ENCODE assay signal across 25 mouse cellular contexts in the genomic region with DNA sequence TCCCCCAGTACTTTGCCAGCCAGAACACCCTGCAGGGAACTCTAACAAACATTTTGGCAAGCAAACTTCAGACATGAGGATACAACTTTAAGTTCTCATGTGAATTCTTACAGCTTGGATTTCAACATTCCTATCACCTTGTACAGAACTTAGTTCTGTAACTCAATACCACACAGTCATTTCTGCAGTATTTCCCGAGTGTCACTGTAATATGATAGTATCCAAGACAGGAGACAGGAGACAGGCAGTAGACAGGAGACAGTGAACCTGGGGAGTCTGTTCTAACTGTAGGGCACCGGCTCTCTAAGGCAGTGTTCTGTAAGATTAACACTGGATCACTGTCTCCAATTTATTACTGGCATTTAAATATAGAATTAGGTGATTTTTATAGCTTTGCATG. TPM values are rescaled to one million over a fixed set of nuclear protein-coding genes. Genes with fewer than 3 reads are reported as not detected.
A peak's percentile ranks its signal among the peaks of the same experiment; 100 is the strongest.
DNase-seq lines count a peak whose midpoint lies in the region; ATAC-seq and TF ChIP-seq lines count a peak whose summit lies in the region.
"Had no signal": no experiment of that assay in that cellular context is flagged by ENCODE, and none has a peak within 500 bp of the region (broad histone marks: within the 10 kb centered on the region; RNA-seq: fewer than 3 reads in every experiment).

No protein-coding gene starts in this region.

- H3K27me3 ChIP-seq in heart, embryonic 15.5 days, result no peaks in the 10 kb centered on the region
- H3K27me3 ChIP-seq in limb, embryonic 12.5 days, result no peaks in the 10 kb centered on the region
- no peaks in the 10 kb centered on the region for H3K27me3 ChIP-seq in limb, embryonic 10.5 days (ENCODE audit: low read depth, poor library complexity, severe bottlenecking)
- no peaks in the 10 kb centered on the region for H3K27me3 ChIP-seq in limb, embryonic 14.5 days (ENCODE audit: control insufficient read depth, insufficient read depth, low read length)
- H3K27me3 ChIP-seq: embryonic facial prominence, embryonic 13.5 days; hindbrain, embryonic 13.5 days; limb, embryonic 15.5 days had no signal

- H3K4me2 ChIP-seq in heart, embryonic 15.5 days, result no peak overlapping the region
- no peak overlapping the region for H3K4me2 ChIP-seq in limb, embryonic 12.5 days
- no peak overlapping the region for H3K4me2 ChIP-seq in limb, embryonic 14.5 days (replicated peaks; ENCODE audit: low read depth, low read length, severe bottlenecking)
- H3K4me2 ChIP-seq: embryonic facial prominence, embryonic 13.5 days; heart, embryonic 11.5 days; hindbrain, embryonic 13.5 days; limb, embryonic 15.5 days; lung, embryonic 14.5 days had no signal

- no peak for DNase-seq in gastrocnemius, adult 2 months
- DNase-seq in gastrocnemius, adult 8-10 months (ENCODE audit: low spot score in 2 of 2), result no peak
- DNase-seq in heart, postnatal 4 days, result no peak
- DNase-seq in limb, embryonic 10.5 days (ENCODE audit: low spot score), result no peak
- DNase-seq in limb, embryonic 14.5 days (ENCODE audit: low spot score), result no peak
- DNase-seq in cerebellum, adult 8-10 months, result no peak
- DNase-seq: adrenal gland, postnatal 36 days; cerebellum, adult 9-11 months; gastrocnemius, postnatal 14 days; kidney, adult 11 months; kidney, postnatal 36 days; lung, postnatal 4 days; right cerebral cortex, postnatal 4 days; thymus, postnatal 14 days had no signal

- H3K9ac ChIP-seq in heart, embryonic 15.5 days, result no peak overlapping the region
- H3K9ac ChIP-seq in limb, embryonic 12.5 days (replicated peaks), result no peak overlapping the region
- H3K9ac ChIP-seq in limb, embryonic 14.5 days (ENCODE audit: low read depth, low read length, severe bottlenecking), result no peak overlapping the region
- H3K9ac ChIP-seq: embryonic facial prominence, embryonic 13.5 days; hindbrain, embryonic 13.5 days; limb, embryonic 15.5 days; liver, embryonic 14.5 days; lung, embryonic 14.5 days had no signal

- WGBS in heart, embryonic 15.5 days, result 43% methylated on average over 2 of the region's 2 CpGs
- 32% methylated on average over 2 of the region's 2 CpGs for WGBS in limb, embryonic 12.5 days
- WGBS in limb, embryonic 10.5 days, result 56% methylated on average over 2 of the region's 2 CpGs
- 32% methylated on average over 2 of the region's 2 CpGs for WGBS in limb, embryonic 14.5 days

- H3K36me3 ChIP-seq in heart, embryonic 15.5 days, result peaks cover 16% of the 10 kb centered on the region
- peaks cover 31% of the 10 kb centered on the region for H3K36me3 ChIP-seq in limb, embryonic 12.5 days
- H3K36me3 ChIP-seq in limb, embryonic 10.5 days, result peaks cover 33% of the 10 kb centered on the region
- peaks cover 27% of the 10 kb centered on the region for H3K36me3 ChIP-seq in limb, embryonic 14.5 days (ENCODE audit: control insufficient read depth, insufficient read depth, low read length)

- TF ChIP-seq CTCF in gastrocnemius, adult 2 months (IDR thresholded peaks at IDR 0.05), result no peak

- H3K9me3 ChIP-seq in heart, embryonic 15.5 days (replicated peaks), result no peaks in the 10 kb centered on the region
- no peaks in the 10 kb centered on the region for H3K9me3 ChIP-seq in limb, embryonic 12.5 days
- no peaks in the 10 kb centered on the region for H3K9me3 ChIP-seq in limb, embryonic 10.5 days (replicated peaks)
- H3K9me3 ChIP-seq in limb, embryonic 14.5 days (ENCODE audit: control insufficient read depth, low read length), result no peaks in the 10 kb centered on the region
- H3K9me3 ChIP-seq: embryonic facial prominence, embryonic 13.5 days; hindbrain, embryonic 13.5 days; limb, embryonic 15.5 days had no signal

- peaks cover 5% of the 10 kb centered on the region for H3K4me1 ChIP-seq in heart, embryonic 15.5 days (replicated peaks)
- H3K4me1 ChIP-seq in limb, embryonic 12.5 days (replicated peaks), result peaks cover 9% of the 10 kb centered on the region; the same call in 1 of the 2 replicates
- no peaks in the 10 kb centered on the region for H3K4me1 ChIP-seq in limb, embryonic 10.5 days
- no peaks in the 10 kb centered on the region for H3K4me1 ChIP-seq in limb, embryonic 14.5 days (ENCODE audit: control insufficient read depth, insufficient read depth, low read length)
- H3K4me1 ChIP-seq: hindbrain, embryonic 13.5 days had no signal

- no peak overlapping the region for H3K4me3 ChIP-seq in gastrocnemius, adult 2 months
- H3K4me3 ChIP-seq in heart, embryonic 15.5 days, result no peak overlapping the region
- H3K4me3 ChIP-seq in limb, embryonic 12.5 days (replicated peaks), result no peak overlapping the region
- no peak overlapping the region for H3K4me3 ChIP-seq in limb, embryonic 10.5 days
- H3K4me3 ChIP-seq in limb, embryonic 14.5 days (replicated peaks; ENCODE audit: low read length), result no peak overlapping the region
- H3K4me3 ChIP-seq: embryonic facial prominence, embryonic 13.5 days; hindbrain, embryonic 13.5 days; limb, embryonic 15.5 days had no signal

- no peak for TF ChIP-seq POLR2A in limb, embryonic 14.5 days (IDR thresholded peaks at IDR 0.05; ENCODE audit: borderline replicate concordance, extremely low read depth, insufficient read depth, insufficient read length)

- intact Hi-C loops in gastrocnemius, adult 2 months (cut with DNase I), result no loop called here

- ATAC-seq in heart, embryonic 15.5 days (replicated peaks; ENCODE audit: insufficient number of reproducible peaks, insufficient read depth, low FRiP score, low read depth), result no peak
- ATAC-seq in limb, embryonic 12.5 days (ENCODE audit: insufficient number of reproducible peaks, insufficient read depth, low FRiP score, low TSS enrichment, low read depth), result no peak
- ATAC-seq in limb, embryonic 14.5 days (ENCODE audit: low FRiP score, low read depth), result peak; percentile 53; the same call in 1 of the 2 replicates
- ATAC-seq: CD4-positive, CD25-positive, alpha-beta regulatory T cell, adult 4 months; forebrain, embryonic 14.5 days; midbrain, embryonic 16.5 days had no signal

- peak overlapping the region; percentile 68 for H3K27ac ChIP-seq in gastrocnemius, adult 2 months
- peak overlapping the region; percentile 37 for H3K27ac ChIP-seq in heart, embryonic 15.5 days
- 0 out of 2 replicates have a peak overlapping the region, but pooled peaks have one; percentile 35 for H3K27ac ChIP-seq in limb, embryonic 12.5 days
- no peak overlapping the region for H3K27ac ChIP-seq in limb, embryonic 10.5 days
- no peak overlapping the region for H3K27ac ChIP-seq in limb, embryonic 14.5 days (replicated peaks; ENCODE audit: low read depth, low read length)
- H3K27ac ChIP-seq: embryonic facial prominence, embryonic 13.5 days; hindbrain, embryonic 13.5 days; limb, embryonic 15.5 days; liver, embryonic 14.5 days had no signal

RNA-seq across cellular contexts. Expression of a gene that starts 12.3 kb away (rescaled TPM):
- total RNA-seq in gastrocnemius, adult 2 months (2021), result 100 to 1,000 TPM; 349 to 495 TPM
- 100 to 1,000 TPM; 201 to 345 (median 252) TPM for total RNA-seq in gastrocnemius, adult 8-10 months (2022)
- polyA plus RNA-seq in heart, embryonic 15.5 days (2015; fragmentation: Nextera tagmentation; extraction: Ambion mirVana), result 196 and 326 TPM in 2 replicates
- total RNA-seq in heart, postnatal 4 days (2021), result 100 to 1,000 TPM; 281 to 301 TPM
- polyA plus RNA-seq in limb, embryonic 12.5 days (2016; fragmentation: Nextera tagmentation; extraction: Ambion mirVana), result 14.0 and 17.0 TPM in 2 replicates
- 3.0 and 3.1 TPM in 2 replicates for polyA plus RNA-seq in limb, embryonic 10.5 days (2016; fragmentation: Nextera tagmentation; extraction: Ambion mirVana)
- polyA plus RNA-seq in limb, embryonic 14.5 days (2012; rRNA removed), result 7.2 and 17.5 TPM in 2 replicates
- 23.8 and 26.0 TPM in 2 replicates for polyA plus RNA-seq in limb, embryonic 14.5 days (2014; fragmentation: Nextera tagmentation; extraction: Ambion mirVana)

Comparison
In these comparisons a context has a peak if more than half of its experiments do, and no peak if none do; other contexts are left out.
1. H3K27ac ChIP-seq: peak in gastrocnemius, adult 2 months (single experiment), heart, embryonic 15.5 days (single experiment) and limb, embryonic 12.5 days (single experiment); none in limb, embryonic 10.5 days (single experiment) and limb, embryonic 14.5 days (single experiment).